Mouse (Mus musculus): ENCODE measurements around the gene Gm36864. TPM values are rescaled to one million over a fixed set of nuclear protein-coding genes. Genes with fewer than 3 reads are reported as not detected.
"Not testable (repeated sequence)": the region's sequence is repeated elsewhere in the genome, so short reads cannot be mapped to it uniquely, and the experiment has no call there.

Gm36864 gene
- polyA plus RNA-seq, 1 experiment, result not detected

- H3K9me3 ChIP-seq (ENCODE audit: control insufficient read depth, low read length), result no peaks in the 10 kb centered on the region
- peaks cover 4% of the 10 kb centered on the region for H3K4me1 ChIP-seq (ENCODE audit: control insufficient read depth)
- TF ChIP-seq TAL1 (IDR thresholded peaks at IDR 0.05; ENCODE audit: low read length), result no peak
- TF ChIP-seq GATA1 (IDR thresholded peaks at IDR 0.05; ENCODE audit: low read length), result no peak
- H3K4me3 ChIP-seq (replicated peaks), result no peak within 1 kb of the TSS
- H3K36me3 ChIP-seq (ENCODE audit: control insufficient read depth), result no peaks in the 10 kb centered on the region
- no peaks in the 10 kb centered on the region for H3K27me3 ChIP-seq (ENCODE audit: control insufficient read depth)
These were observed 10.9 kb upstream of the Gm36864 start, which contains the start of gene Klk1 for GRCm38 (mm10) chr7:44225076-44225475. TSS of gene Klk1 (plus strand) at chr7:44225360.

- TF ChIP-seq TAL1 (IDR thresholded peaks at IDR 0.05; ENCODE audit: low read length) (no peak), GATA1 (IDR thresholded peaks at IDR 0.05; ENCODE audit: low read length) (no peak)
- Histone ChIP-seq H3K9me3 (ENCODE audit: control insufficient read depth, low read length) (no peaks in the 10 kb centered on the region), H3K4me3 (replicated peaks) (no peak overlapping the region)
These were observed 3.9 kb downstream of the Gm36864 start for GRCm38 (mm10) chr7:44239913-44240312.

DNA sequence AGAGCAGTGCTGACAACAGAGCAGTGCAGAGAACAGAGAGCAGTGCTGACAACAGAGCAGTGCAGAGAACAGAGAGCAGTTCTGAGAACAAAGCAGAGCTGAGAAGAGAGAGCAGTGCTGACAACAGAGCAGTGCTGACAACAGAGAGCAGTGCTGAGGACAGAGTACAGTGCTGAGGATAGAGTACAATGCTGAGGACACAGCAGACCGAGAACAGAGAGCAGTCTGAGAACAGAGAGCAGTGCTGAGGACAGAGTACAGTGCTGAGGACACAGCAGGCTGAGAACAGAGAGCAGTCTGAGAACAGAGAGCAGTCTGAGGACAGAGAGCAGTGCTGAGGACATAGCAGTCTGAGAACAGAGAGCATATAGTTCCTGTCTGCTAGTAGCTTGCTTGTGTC, 4.7 kb downstream of the Gm36864 start:
- H3K27me3 ChIP-seq (ENCODE audit: control insufficient read depth), result peaks cover 3% of the 10 kb centered on the region; the same call in 1 of the 2 replicates
- TF ChIP-seq GATA1 (IDR thresholded peaks at IDR 0.05; ENCODE audit: low read length), result no peak
- no peak for TF ChIP-seq TAL1 (IDR thresholded peaks at IDR 0.05; ENCODE audit: low read length)
- H3K4me3 ChIP-seq (replicated peaks), result no peak overlapping the region
- peaks cover 15% of the 10 kb centered on the region for H3K4me1 ChIP-seq (ENCODE audit: control insufficient read depth)
- H3K9me3 ChIP-seq (ENCODE audit: control insufficient read depth, low read length), result no peaks in the 10 kb centered on the region
- H3K36me3 ChIP-seq (ENCODE audit: control insufficient read depth), result no peaks in the 10 kb centered on the region

More at GRCm38 (mm10) chr7:44239913-44240312, 3.9 kb downstream of the Gm36864 start:
- no peaks in the 10 kb centered on the region for H3K36me3 ChIP-seq (ENCODE audit: control insufficient read depth)
- peaks cover 7% of the 10 kb centered on the region for H3K4me1 ChIP-seq (ENCODE audit: control insufficient read depth)
- peaks cover 3% of the 10 kb centered on the region; the same call in 1 of the 2 replicates for H3K27me3 ChIP-seq (ENCODE audit: control insufficient read depth)

DNA sequence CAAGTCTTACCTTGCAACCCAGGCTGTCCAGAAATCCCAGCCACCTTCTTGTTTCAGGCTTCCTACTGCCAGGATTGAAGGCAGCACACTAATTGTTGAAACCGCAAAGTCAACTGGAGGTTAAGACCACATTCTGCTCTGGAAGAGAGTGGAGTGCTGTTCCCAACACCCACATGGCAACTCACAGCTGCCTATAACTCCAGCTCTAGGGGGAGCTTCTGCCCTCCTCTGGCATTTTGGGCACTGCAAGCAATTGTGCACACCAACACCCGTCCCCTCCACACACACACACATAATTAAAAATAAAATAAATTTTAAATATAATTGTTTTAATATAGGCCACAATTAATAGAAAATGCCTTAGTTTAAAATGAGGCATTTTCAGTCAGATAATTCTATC, 5.2 kb downstream of the Gm36864 start:
- H3K4me3 ChIP-seq (replicated peaks), result no peak overlapping the region
- peaks cover 18% of the 10 kb centered on the region for H3K4me1 ChIP-seq (ENCODE audit: control insufficient read depth)
- peaks cover 3% of the 10 kb centered on the region; the same call in 1 of the 2 replicates for H3K27me3 ChIP-seq (ENCODE audit: control insufficient read depth)
- no peaks in the 10 kb centered on the region for H3K9me3 ChIP-seq (ENCODE audit: control insufficient read depth, low read length)
- no peak for TF ChIP-seq GATA1 (IDR thresholded peaks at IDR 0.05; ENCODE audit: low read length)
- TF ChIP-seq TAL1 (IDR thresholded peaks at IDR 0.05; ENCODE audit: low read length), result no peak
- H3K36me3 ChIP-seq (ENCODE audit: control insufficient read depth), result no peaks in the 10 kb centered on the region

DNA sequence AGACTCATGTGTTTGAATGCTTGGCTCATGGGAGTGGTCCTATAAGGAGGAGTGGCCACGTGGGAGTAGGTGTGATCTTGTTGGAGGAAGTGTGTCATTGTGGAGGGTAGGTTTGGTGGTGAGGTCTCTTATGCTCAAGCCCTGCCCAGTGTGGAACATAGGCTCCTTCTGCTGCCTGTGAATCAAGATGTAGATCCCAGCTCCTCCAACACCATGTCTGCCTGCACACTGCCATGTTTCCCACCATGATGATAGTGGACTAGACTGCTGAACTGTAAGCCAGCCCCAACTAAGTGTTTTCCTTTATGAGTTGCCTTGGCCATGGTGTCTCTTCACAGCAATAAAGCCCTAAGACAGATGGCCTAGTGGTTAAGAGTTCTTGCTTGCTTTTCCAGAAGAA, 8.1 kb downstream of the Gm36864 start:
- H3K36me3 ChIP-seq (ENCODE audit: control insufficient read depth), result peaks cover 13% of the 10 kb centered on the region
- TF ChIP-seq GATA1 (IDR thresholded peaks at IDR 0.05; ENCODE audit: low read length), result no peak
- no peak for TF ChIP-seq TAL1 (IDR thresholded peaks at IDR 0.05; ENCODE audit: low read length)
- no peaks in the 10 kb centered on the region for H3K9me3 ChIP-seq (ENCODE audit: control insufficient read depth, low read length)
- peaks cover 42% of the 10 kb centered on the region for H3K4me1 ChIP-seq (ENCODE audit: control insufficient read depth)
- peaks cover 3% of the 10 kb centered on the region; the same call in 1 of the 2 replicates for H3K27me3 ChIP-seq (ENCODE audit: control insufficient read depth)
- H3K4me3 ChIP-seq (replicated peaks), result no peak overlapping the region

- Histone ChIP-seq H3K4me1 (ENCODE audit: control insufficient read depth) (peaks cover 51% of the 10 kb centered on the region), H3K27me3 (ENCODE audit: control insufficient read depth) (no peaks in the 10 kb centered on the region; the same call in 1 of the 2 replicates), H3K4me3 (replicated peaks) (peak within 1 kb of the TSS; percentile 98), H3K36me3 (ENCODE audit: control insufficient read depth) (peaks cover 36% of the 10 kb centered on the region), H3K9me3 (ENCODE audit: control insufficient read depth, low read length) (no peaks in the 10 kb centered on the region)
- no peak for TF ChIP-seq TAL1 (IDR thresholded peaks at IDR 0.05; ENCODE audit: low read length)
- TF ChIP-seq GATA1 (IDR thresholded peaks at IDR 0.05; ENCODE audit: low read length), result no peak
These were observed 10.3 kb downstream of the Gm36864 start, which contains the start of the genes 1700028J19Rik and 2410002F23Rik for GRCm38 (mm10) chr7:44246055-44246983. TSS of gene 1700028J19Rik (minus strand) at chr7:44246695. TSS of gene 2410002F23Rik (plus strand) at chr7:44246722.

- Histone ChIP-seq H3K27me3 (ENCODE audit: control insufficient read depth) (no peaks in the 10 kb centered on the region; the same call in 1 of the 2 replicates), H3K36me3 (ENCODE audit: control insufficient read depth) (peaks cover 41% of the 10 kb centered on the region), H3K4me3 (replicated peaks) (peak overlapping the region; percentile 98), H3K4me1 (ENCODE audit: control insufficient read depth) (peaks cover 51% of the 10 kb centered on the region), H3K9me3 (ENCODE audit: control insufficient read depth, low read length) (no peaks in the 10 kb centered on the region)
- TF ChIP-seq GATA1 (IDR thresholded peaks at IDR 0.05; ENCODE audit: low read length) (no peak), TAL1 (IDR thresholded peaks at IDR 0.05; ENCODE audit: low read length) (no peak)
These were observed 11.1 kb downstream of the Gm36864 start for GRCm38 (mm10) chr7:44246984-44247470.

- peaks cover 51% of the 10 kb centered on the region for H3K4me1 ChIP-seq (ENCODE audit: control insufficient read depth)
- TF ChIP-seq TAL1 (IDR thresholded peaks at IDR 0.05; ENCODE audit: low read length) (no peak), GATA1 (IDR thresholded peaks at IDR 0.05; ENCODE audit: low read length) (no peak)
- H3K9me3 ChIP-seq (ENCODE audit: control insufficient read depth, low read length), result no peaks in the 10 kb centered on the region
These were observed 12.0 kb downstream of the Gm36864 start for GRCm38 (mm10) chr7:44247971-44248370.

GRCm38 (mm10) chr7:44249248-44249647, 13.3 kb downstream of the Gm36864 start:
- no peak for TF ChIP-seq TAL1 (IDR thresholded peaks at IDR 0.05; ENCODE audit: low read length)
- TF ChIP-seq GATA1 (IDR thresholded peaks at IDR 0.05; ENCODE audit: low read length), result no peak
- H3K4me1 ChIP-seq (ENCODE audit: control insufficient read depth), result peaks cover 49% of the 10 kb centered on the region
- no peaks in the 10 kb centered on the region for H3K27me3 ChIP-seq (ENCODE audit: control insufficient read depth)
- peaks cover 63% of the 10 kb centered on the region for H3K36me3 ChIP-seq (ENCODE audit: control insufficient read depth)
- H3K4me3 ChIP-seq (replicated peaks), result no peak overlapping the region
- no peaks in the 10 kb centered on the region for H3K9me3 ChIP-seq (ENCODE audit: control insufficient read depth, low read length)

More at GRCm38 (mm10) chr7:44247971-44248370, 12.0 kb downstream of the Gm36864 start:
- Histone ChIP-seq H3K36me3 (ENCODE audit: control insufficient read depth) (peaks cover 51% of the 10 kb centered on the region), H3K4me3 (replicated peaks) (peak overlapping the region; percentile 98), H3K27me3 (ENCODE audit: control insufficient read depth) (no peaks in the 10 kb centered on the region; the same call in 1 of the 2 replicates)

- H3K4me1 ChIP-seq (ENCODE audit: control insufficient read depth), result peaks cover 38% of the 10 kb centered on the region
- H3K36me3 ChIP-seq (ENCODE audit: control insufficient read depth), result peaks cover 65% of the 10 kb centered on the region
- not testable (repeated sequence) for H3K4me3 ChIP-seq (replicated peaks)
These were observed 14.8 kb downstream of the Gm36864 start for GRCm38 (mm10) chr7:44250732-44251275.

More at GRCm38 (mm10) chr7:44250732-44251275, 14.8 kb downstream of the Gm36864 start:
- not testable (repeated sequence) for H3K9me3 ChIP-seq (ENCODE audit: control insufficient read depth, low read length); H3K27me3 ChIP-seq (ENCODE audit: control insufficient read depth)
